Mouse (Mus musculus): ENCODE results near the gene Cdhr3. TPM values are rescaled to one million over a fixed set of nuclear protein-coding genes. Genes with fewer than 3 reads are reported as not detected.
"Not testable (repeated sequence)": the region's sequence is repeated elsewhere in the genome, so short reads cannot be mapped to it uniquely, and the experiment has no call there.

Cdhr3 gene
- total RNA-seq, 2 experiments from 2014 or later = 0.39 TPM; not detected in 1

- peak; percentile 42 to 47 for DNase-seq
- intact Hi-C loops (cut with DNase I) = loop anchor here (2.0 to 10.0 kb wide), 3 partner anchors 57 to 375 kb away; partner anchors contain the start of gene Sypl
Observed at GRCm38 (mm10) chr12:33010026-33010425, 82.6 kb downstream of the Cdhr3 start.

- intact Hi-C loops (cut with DNase I) = no loop called here
- DNase-seq = no peak
Observed at GRCm38 (mm10) chr12:33009206-33009966, 83.3 kb downstream of the Cdhr3 start.

GRCm38 (mm10) chr12:33008305-33009110 lies 84.2 kb downstream of the Cdhr3 start:
- no peak for DNase-seq
- intact Hi-C loops (cut with DNase I) = no loop called here

- DNase-seq = no peak
- intact Hi-C loops (cut with DNase I) = no loop called here
Observed at GRCm38 (mm10) chr12:33007176-33007575, 85.5 kb downstream of the Cdhr3 start.

GRCm38 (mm10) chr12:33005858-33006257 lies 86.8 kb downstream of the Cdhr3 start:
- intact Hi-C loops (cut with DNase I) = no loop called here
- no peak for DNase-seq

- intact Hi-C loops (cut with DNase I) = no loop called here
- no peak for DNase-seq
Observed at GRCm38 (mm10) chr12:33003339-33003965, 89.2 kb downstream of the Cdhr3 start.

- intact Hi-C loops (cut with DNase I) = no loop called here
- no peak for DNase-seq
Observed at GRCm38 (mm10) chr12:33000402-33000801, 92.3 kb downstream of the Cdhr3 start.

- intact Hi-C loops (cut with DNase I) = not testable (repeated sequence)
Observed at GRCm38 (mm10) chr12:32999778-33000177, 92.9 kb downstream of the Cdhr3 start.

GRCm38 (mm10) chr12:32998766-32999165 lies 93.9 kb downstream of the Cdhr3 start:
- intact Hi-C loops (cut with DNase I) = no loop called here
- DNase-seq = no peak

More at GRCm38 (mm10) chr12:32999778-33000177, 92.9 kb downstream of the Cdhr3 start:
- not testable (repeated sequence) for DNase-seq

- intact Hi-C loops (cut with DNase I) = no loop called here
- peak; percentile 30 to 32 for DNase-seq
Observed at GRCm38 (mm10) chr12:32995081-32995834, 97.4 kb downstream of the Cdhr3 start.

GRCm38 (mm10) chr12:32994081-32994480 lies 98.6 kb downstream of the Cdhr3 start:
- no peak for DNase-seq
- intact Hi-C loops (cut with DNase I) = no loop called here

- intact Hi-C loops (cut with DNase I) = no loop called here
- peak in 1 of 2 experiments; percentile 26 for DNase-seq
Observed at GRCm38 (mm10) chr12:32989731-32990130, 102.9 kb downstream of the Cdhr3 start.

GRCm38 (mm10) chr12:32986284-32986683 lies 106.4 kb downstream of the Cdhr3 start:
- intact Hi-C loops (cut with DNase I) = no loop called here
- DNase-seq = no peak

Small RNA genes lying within 50 kb of the gene (microRNA-seq; reads per million reads assigned to microRNA genes)
- gene Gm22904 (ENCODE audit: borderline number of aligned reads in 2 of 2) = 0 reads per million in 2 experiments

Other genes starting within 250 kb of the Cdhr3 start
- gene Sypl, start 139.0 kb downstream of the Cdhr3 start, total RNA-seq (2021) = 10 to 100 TPM; 87.0 to 90.2 TPM
- 10 to 100 TPM; 18.3 to 20.5 TPM for gene Atxn7l1, start 54.8 kb upstream of the Cdhr3 start, total RNA-seq (2021)